Mouse (Mus musculus): Measurements from ENCODE around the gene Ahnak2. TPM values are rescaled to one million over a fixed set of nuclear protein-coding genes. Genes with fewer than 3 reads are reported as not detected.

The Ahnak2 gene
- polyA plus RNA-seq, 1 experiment from 2014 or later, result 0.84 TPM

DNA sequence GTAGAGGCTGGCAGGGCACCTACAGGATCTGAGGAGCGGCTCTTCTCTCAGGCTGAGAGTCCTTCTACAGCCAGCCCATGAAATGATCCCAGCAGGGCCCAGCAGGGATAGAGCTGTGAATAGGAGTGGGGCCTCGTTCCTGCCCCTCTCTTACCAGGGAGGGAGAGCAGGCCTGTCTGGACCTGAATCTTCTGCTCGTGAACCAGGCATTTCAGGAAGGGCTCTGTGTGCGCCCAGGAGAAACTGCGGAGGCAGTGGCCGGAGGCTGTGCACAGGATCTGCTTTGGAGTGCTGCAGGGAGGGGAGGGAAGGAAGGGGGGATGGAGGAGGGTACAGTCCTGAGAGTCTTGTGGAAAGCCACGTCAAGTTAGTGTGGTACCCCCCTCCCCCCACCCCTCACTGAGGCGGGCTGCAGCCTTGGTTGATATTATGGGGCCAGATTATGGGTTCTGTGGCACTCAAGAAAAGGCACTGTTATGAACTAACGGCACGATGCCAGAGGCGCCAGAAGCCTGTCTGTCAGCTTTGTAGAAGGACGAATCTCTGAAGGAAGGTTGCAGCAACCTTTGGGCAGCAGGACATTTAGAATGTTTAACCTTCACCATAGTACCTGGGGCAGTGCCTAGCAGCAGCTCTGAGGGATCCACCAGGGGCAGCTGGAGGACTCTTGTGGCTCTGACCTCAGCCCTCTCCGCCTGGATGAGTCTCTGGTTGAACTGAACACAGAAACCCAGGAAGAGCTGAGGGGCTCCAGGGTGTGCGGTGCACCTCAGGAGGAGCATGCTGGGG lies 12.4 kb upstream of the Ahnak2 start:
- Histone ChIP-seq H3K9me3 (ENCODE audit: control insufficient read depth, low read length) (no peaks in the 10 kb centered on the region), H3K4me1 (replicated peaks; ENCODE audit: control insufficient read depth, insufficient read depth, low read length) (peaks cover 5% of the 10 kb centered on the region), H3K27ac (ENCODE audit: low read length) (no peak overlapping the region), H3K4me3 (ENCODE audit: low read length) (no peak overlapping the region), H3K36me3 (ENCODE audit: control insufficient read depth, insufficient read depth, low read length) (peaks cover 19% of the 10 kb centered on the region), H3K4me2 (ENCODE audit: low read depth, low read length) (no peak overlapping the region), H3K27me3 (ENCODE audit: control insufficient read depth, insufficient read depth, low read depth, low read length) (no peaks in the 10 kb centered on the region), H3K9ac (ENCODE audit: low read length) (no peak overlapping the region)
- no peak for ATAC-seq (ENCODE audit: low read depth)
- 69% methylated on average over 14 of the region's 14 CpGs for WGBS

DNA sequence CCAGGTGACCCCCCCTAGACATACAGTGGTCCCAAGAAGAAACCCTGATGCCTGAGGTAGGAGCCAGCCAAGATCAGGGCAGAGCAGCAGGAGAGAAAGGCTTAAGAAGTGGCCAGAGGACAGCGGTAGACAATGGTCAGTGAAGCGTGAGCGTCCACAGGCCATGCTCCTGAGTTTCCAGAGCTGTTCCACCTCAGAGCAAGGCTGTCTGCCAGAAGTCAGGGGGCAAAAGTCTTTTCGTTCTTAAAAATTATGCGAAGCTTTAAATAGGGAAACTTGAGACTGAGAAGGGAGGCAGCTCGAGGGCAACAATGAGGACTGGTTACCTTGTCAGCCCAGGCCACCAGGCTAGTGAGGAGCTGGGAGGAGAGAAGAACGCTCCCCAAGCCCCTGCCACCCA lies 10.9 kb upstream of the Ahnak2 start:
- H3K4me3 ChIP-seq (ENCODE audit: low read length), result no peak overlapping the region
- no peaks in the 10 kb centered on the region for H3K9me3 ChIP-seq (ENCODE audit: control insufficient read depth, low read length)
- peaks cover 13% of the 10 kb centered on the region for H3K4me1 ChIP-seq (replicated peaks; ENCODE audit: control insufficient read depth, insufficient read depth, low read length)
- H3K9ac ChIP-seq (ENCODE audit: low read length), result no peak overlapping the region
- no peak overlapping the region for H3K27ac ChIP-seq (ENCODE audit: low read length)
- no peaks in the 10 kb centered on the region for H3K27me3 ChIP-seq (ENCODE audit: control insufficient read depth, insufficient read depth, low read depth, low read length)
- H3K4me2 ChIP-seq (ENCODE audit: low read depth, low read length), result no peak overlapping the region
- H3K36me3 ChIP-seq (ENCODE audit: control insufficient read depth, insufficient read depth, low read length), result peaks cover 9% of the 10 kb centered on the region
- WGBS, result 89% methylated on average over 7 of the region's 7 CpGs
- ATAC-seq (ENCODE audit: low read depth), result no peak

DNA sequence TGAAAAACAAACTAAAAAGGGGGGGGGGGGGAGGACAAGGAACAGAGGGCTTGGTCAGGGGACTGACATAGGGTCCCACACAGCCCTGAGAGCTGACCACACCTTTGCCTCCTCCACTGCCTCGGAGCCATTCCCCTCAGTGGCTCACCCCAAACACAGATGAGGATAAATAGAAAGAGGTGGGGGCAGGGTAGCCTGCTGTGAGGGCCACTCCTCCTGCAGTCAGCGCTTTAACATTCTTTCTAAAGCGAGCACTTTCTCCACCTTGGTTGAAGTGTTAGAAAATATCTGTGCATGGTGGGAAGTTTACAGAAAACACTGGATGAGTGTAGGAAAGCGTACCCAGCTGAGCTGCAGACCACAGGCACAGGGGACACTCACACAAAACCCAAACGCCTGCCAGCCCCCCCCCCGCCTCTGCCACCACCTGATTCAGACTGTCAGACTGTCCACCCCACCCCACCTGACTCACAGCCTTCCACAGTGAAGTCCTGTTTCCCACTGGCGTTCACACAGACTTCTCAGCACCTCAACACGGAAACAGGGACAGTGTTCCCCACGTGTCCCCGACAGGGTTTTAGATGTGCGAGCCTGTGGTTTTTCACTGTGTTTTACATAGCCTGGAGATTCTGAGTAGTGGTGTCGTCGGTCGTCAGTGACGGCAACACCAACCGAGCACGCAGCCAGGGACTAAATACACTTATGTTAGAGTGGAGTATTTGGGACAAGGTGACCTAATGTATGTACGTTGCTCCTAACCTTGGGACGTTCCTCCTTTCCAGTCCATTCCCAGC lies 7.8 kb upstream of the Ahnak2 start:
- WGBS, result 54% methylated on average over 19 of the region's 19 CpGs
- no peak overlapping the region for H3K9ac ChIP-seq (ENCODE audit: low read length)
- no peaks in the 10 kb centered on the region for H3K9me3 ChIP-seq (ENCODE audit: control insufficient read depth, low read length)
- no peak overlapping the region for H3K27ac ChIP-seq (ENCODE audit: low read length)
- ATAC-seq (ENCODE audit: low read depth), result no peak
- H3K36me3 ChIP-seq (ENCODE audit: control insufficient read depth, insufficient read depth, low read length), result peaks cover 3% of the 10 kb centered on the region; the same call in 1 of the 2 replicates
- no peak overlapping the region; the same call in 1 of the 2 replicates for H3K4me2 ChIP-seq (ENCODE audit: low read depth, low read length)
- H3K4me3 ChIP-seq (ENCODE audit: low read length), result no peak overlapping the region
- peaks cover 15% of the 10 kb centered on the region for H3K4me1 ChIP-seq (replicated peaks; ENCODE audit: control insufficient read depth, insufficient read depth, low read length)
- H3K27me3 ChIP-seq (ENCODE audit: control insufficient read depth, insufficient read depth, low read depth, low read length), result no peaks in the 10 kb centered on the region

DNA sequence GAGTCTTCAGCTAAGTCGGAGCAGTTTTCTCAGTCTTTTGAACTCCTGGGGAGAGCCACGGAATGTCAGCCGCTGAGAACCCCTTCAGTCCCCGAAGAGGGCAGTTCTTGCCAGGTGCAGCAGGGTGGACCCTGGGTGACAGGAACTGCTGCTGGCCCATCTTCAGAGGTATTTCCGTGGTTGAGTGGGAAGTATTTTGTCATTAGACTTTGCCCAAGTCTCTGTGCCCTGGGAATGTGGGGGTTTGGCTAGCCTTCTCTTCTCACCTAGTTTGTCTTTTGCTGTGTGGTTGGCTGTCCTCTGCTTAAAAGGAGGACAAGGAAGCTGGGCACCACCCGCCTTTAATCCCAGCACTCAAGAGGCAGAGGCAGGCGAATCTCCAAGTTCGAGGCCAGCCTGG lies 7.2 kb upstream of the Ahnak2 start:
- WGBS, result 9% methylated on average over 8 of the region's 8 CpGs
- H3K36me3 ChIP-seq (ENCODE audit: control insufficient read depth, insufficient read depth, low read length), result peaks cover 3% of the 10 kb centered on the region; the same call in 1 of the 2 replicates
- H3K9ac ChIP-seq (ENCODE audit: low read length), result peak overlapping the region; percentile 59
- no peaks in the 10 kb centered on the region for H3K9me3 ChIP-seq (ENCODE audit: control insufficient read depth, low read length)
- H3K27me3 ChIP-seq (ENCODE audit: control insufficient read depth, insufficient read depth, low read depth, low read length), result no peaks in the 10 kb centered on the region
- peak overlapping the region; percentile 99 for H3K4me2 ChIP-seq (ENCODE audit: low read depth, low read length)
- H3K4me3 ChIP-seq (ENCODE audit: low read length), result peak overlapping the region; percentile 70
- H3K4me1 ChIP-seq (replicated peaks; ENCODE audit: control insufficient read depth, insufficient read depth, low read length), result peaks cover 15% of the 10 kb centered on the region
- no peak for ATAC-seq (ENCODE audit: low read depth)
- H3K27ac ChIP-seq (ENCODE audit: low read length), result no peak overlapping the region

DNA sequence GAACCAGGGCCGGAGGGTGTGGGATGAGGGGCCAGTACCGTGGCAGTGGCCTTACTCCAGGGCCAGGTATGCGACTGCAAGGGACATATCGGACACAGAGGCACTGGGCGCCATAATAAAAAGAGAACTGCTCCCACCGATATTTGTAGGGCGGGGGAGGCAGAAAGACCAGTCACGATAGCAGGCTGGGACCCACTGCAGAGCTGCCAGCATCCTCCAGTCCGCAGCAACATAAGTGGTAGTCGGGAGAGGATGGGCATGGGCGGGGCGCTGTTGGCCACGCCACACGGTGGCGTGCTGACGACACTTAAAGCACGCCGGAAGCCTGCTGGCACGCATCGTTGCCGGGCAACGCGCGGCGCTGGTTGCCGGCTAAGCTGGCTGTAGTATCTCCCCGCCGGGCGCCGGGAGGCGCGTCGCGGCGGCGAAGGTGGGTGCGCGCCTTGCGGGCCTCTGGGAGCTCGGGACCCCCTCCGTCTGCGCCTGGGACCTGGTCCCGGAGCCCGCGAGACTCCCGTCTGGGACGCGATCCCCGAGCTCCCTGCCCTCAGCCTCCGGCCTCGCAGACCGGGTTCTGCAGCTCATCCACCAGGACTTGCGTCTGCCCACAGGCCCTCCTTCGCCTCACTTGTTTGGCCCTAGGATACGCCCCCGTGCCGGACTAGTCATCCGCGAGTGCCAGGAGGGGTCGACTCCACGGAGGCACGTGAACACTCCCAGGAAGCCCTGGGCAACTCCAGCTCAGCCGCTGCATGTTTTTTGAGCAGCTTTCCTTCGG lies 6.3 kb upstream of the Ahnak2 start, which contains the start of gene Clba1:
Gene Clba1 (plus strand): TSS at position 351 of the 778 bp plus-strand sequence.
- Histone ChIP-seq H3K4me2 (ENCODE audit: low read depth, low read length) (peak within 1 kb of the TSS; percentile 99), H3K27ac (ENCODE audit: low read length) (no peak within 1 kb of the TSS), H3K9ac (ENCODE audit: low read length) (peak within 1 kb of the TSS; percentile 59), H3K4me3 (ENCODE audit: low read length) (peak within 1 kb of the TSS; percentile 70), H3K36me3 (ENCODE audit: control insufficient read depth, insufficient read depth, low read length) (no peaks in the 10 kb centered on the region; the same call in 1 of the 2 replicates), H3K27me3 (ENCODE audit: control insufficient read depth, insufficient read depth, low read depth, low read length) (peaks cover 2% of the 10 kb centered on the region; the same call in 1 of the 2 replicates), H3K4me1 (replicated peaks; ENCODE audit: control insufficient read depth, insufficient read depth, low read length) (peaks cover 15% of the 10 kb centered on the region), H3K9me3 (ENCODE audit: control insufficient read depth, low read length) (no peaks in the 10 kb centered on the region)
- peak; percentile 93 for ATAC-seq (ENCODE audit: low read depth)
- WGBS, result under 1% methylated on average over 61 of the region's 64 CpGs

DNA sequence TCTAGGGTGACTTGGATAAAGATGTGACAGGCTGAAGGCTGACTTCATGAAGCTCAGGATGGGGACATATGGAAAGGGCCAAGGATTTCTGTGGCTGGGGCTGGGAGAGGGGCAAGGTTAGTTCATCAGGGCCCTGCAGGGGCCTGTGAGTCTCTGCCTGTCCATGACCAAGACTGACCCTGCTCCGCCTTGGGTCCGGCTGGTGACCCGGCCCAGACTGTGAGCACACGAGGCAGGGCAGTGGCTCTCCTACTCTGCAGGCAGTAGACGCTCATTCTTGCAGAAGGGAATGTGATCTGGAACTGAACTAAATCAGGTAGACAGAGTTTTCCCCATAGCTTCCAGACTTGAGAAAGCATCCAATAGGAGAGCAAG lies 5.7 kb upstream of the Ahnak2 start:
- no peaks in the 10 kb centered on the region for H3K9me3 ChIP-seq (ENCODE audit: control insufficient read depth, low read length)
- WGBS, result 61% methylated on average over 5 of the region's 5 CpGs
- peak overlapping the region; percentile 56 for H3K9ac ChIP-seq (ENCODE audit: low read length)
- H3K4me1 ChIP-seq (replicated peaks; ENCODE audit: control insufficient read depth, insufficient read depth, low read length), result peaks cover 15% of the 10 kb centered on the region
- H3K36me3 ChIP-seq (ENCODE audit: control insufficient read depth, insufficient read depth, low read length), result no peaks in the 10 kb centered on the region
- peak overlapping the region; percentile 99 for H3K4me2 ChIP-seq (ENCODE audit: low read depth, low read length)
- no peak overlapping the region for H3K27ac ChIP-seq (ENCODE audit: low read length)
- H3K4me3 ChIP-seq (ENCODE audit: low read length), result peak overlapping the region; percentile 70
- H3K27me3 ChIP-seq (ENCODE audit: control insufficient read depth, insufficient read depth, low read depth, low read length), result peaks cover 3% of the 10 kb centered on the region; the same call in 1 of the 2 replicates
- ATAC-seq (ENCODE audit: low read depth), result peak; percentile 8

DNA sequence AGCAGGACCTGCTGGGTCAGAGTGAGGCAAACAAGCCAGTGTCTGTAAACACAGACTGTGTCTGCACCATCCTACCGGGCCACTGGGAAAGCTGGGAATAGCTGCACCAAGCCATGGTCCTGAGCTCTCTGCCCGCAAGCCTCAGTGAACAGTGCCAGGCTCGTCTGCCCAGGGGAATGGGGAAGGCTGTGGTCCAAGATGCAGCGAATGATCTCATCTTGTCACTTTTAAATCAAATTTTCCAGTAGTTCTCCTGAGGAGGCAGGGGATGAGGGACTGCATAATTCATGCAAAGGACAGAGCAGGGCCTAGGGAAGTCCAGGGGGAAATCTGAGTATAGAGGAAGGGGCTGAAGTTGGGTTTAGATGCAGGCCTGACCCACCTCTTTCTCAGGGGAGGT lies 5.3 kb upstream of the Ahnak2 start:
- Histone ChIP-seq H3K9me3 (ENCODE audit: control insufficient read depth, low read length) (no peaks in the 10 kb centered on the region), H3K27ac (ENCODE audit: low read length) (no peak overlapping the region), H3K4me3 (ENCODE audit: low read length) (no peak overlapping the region), H3K4me2 (ENCODE audit: low read depth, low read length) (no peak overlapping the region), H3K9ac (ENCODE audit: low read length) (no peak overlapping the region), H3K4me1 (replicated peaks; ENCODE audit: control insufficient read depth, insufficient read depth, low read length) (peaks cover 15% of the 10 kb centered on the region), H3K27me3 (ENCODE audit: control insufficient read depth, insufficient read depth, low read depth, low read length) (peaks cover 7% of the 10 kb centered on the region; the same call in 1 of the 2 replicates), H3K36me3 (ENCODE audit: control insufficient read depth, insufficient read depth, low read length) (no peaks in the 10 kb centered on the region)
- ATAC-seq (ENCODE audit: low read depth), result no peak
- 79% methylated on average over 4 of the region's 4 CpGs for WGBS

DNA sequence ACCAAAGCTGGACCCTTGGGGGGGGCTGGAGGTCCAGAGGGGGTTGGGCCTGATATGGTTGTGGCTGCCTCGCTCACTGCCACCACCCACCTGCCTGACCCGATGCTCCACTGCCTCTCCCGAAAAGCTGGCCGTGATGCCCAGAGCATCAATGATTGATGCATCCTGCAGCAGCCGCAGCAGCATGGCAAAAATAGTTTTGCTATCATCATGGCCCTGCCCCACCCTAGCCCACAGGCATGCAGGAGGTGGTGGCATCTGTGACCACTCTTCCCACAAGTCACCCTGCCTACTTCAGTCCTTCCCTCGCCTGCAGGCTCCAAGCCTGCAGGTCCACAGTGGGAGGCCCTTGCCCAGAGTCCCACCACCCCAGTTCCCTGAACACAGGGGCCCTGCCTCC lies 3.6 kb upstream of the Ahnak2 start:
- no peak overlapping the region for H3K27ac ChIP-seq (ENCODE audit: low read length)
- H3K36me3 ChIP-seq (ENCODE audit: control insufficient read depth, insufficient read depth, low read length), result no peaks in the 10 kb centered on the region
- H3K9me3 ChIP-seq (ENCODE audit: control insufficient read depth, low read length), result no peaks in the 10 kb centered on the region
- H3K4me2 ChIP-seq (ENCODE audit: low read depth, low read length), result no peak overlapping the region
- peaks cover 24% of the 10 kb centered on the region for H3K4me1 ChIP-seq (replicated peaks; ENCODE audit: control insufficient read depth, insufficient read depth, low read length)
- H3K4me3 ChIP-seq (ENCODE audit: low read length), result no peak overlapping the region
- 51% methylated on average over 6 of the region's 6 CpGs for WGBS
- no peak overlapping the region for H3K9ac ChIP-seq (ENCODE audit: low read length)
- peaks cover 22% of the 10 kb centered on the region for H3K27me3 ChIP-seq (ENCODE audit: control insufficient read depth, insufficient read depth, low read depth, low read length)
- no peak for ATAC-seq (ENCODE audit: low read depth)
